Mouse (Mus musculus): ENCODE measurements around the gene Vmn2r3. TPM values are rescaled to one million over a fixed set of nuclear protein-coding genes. Genes with fewer than 3 reads are reported as not detected.

The Vmn2r3 gene
- polyA plus RNA-seq, 1 experiment from 2014 or later = not detected

Other genes starting within 250 kb of the Vmn2r3 start
- 0.03 and 0.05 TPM in 2 replicates for gene Vmn2r1, start 208.2 kb downstream of the Vmn2r3 start, polyA plus RNA-seq (2016; fragmentation: Nextera tagmentation; extraction: Ambion mirVana)
- gene Vmn2r2, start 147.8 kb downstream of the Vmn2r3 start, polyA plus RNA-seq (2016; fragmentation: Nextera tagmentation; extraction: Ambion mirVana) = not detected in 2 replicates
- not detected in 2 replicates for gene Vmn2r4, start 125.7 kb upstream of the Vmn2r3 start, polyA plus RNA-seq (2016; fragmentation: Nextera tagmentation; extraction: Ambion mirVana)
- gene Vmn2r5, start 220.1 kb upstream of the Vmn2r3 start, polyA plus RNA-seq (2016; fragmentation: Nextera tagmentation; extraction: Ambion mirVana) = not detected in 2 replicates

All from heart, embryonic 12.5 days (tissue).